Comparison of ENCODE assay signal across 8 mouse cellular contexts in the genomic region with DNA sequence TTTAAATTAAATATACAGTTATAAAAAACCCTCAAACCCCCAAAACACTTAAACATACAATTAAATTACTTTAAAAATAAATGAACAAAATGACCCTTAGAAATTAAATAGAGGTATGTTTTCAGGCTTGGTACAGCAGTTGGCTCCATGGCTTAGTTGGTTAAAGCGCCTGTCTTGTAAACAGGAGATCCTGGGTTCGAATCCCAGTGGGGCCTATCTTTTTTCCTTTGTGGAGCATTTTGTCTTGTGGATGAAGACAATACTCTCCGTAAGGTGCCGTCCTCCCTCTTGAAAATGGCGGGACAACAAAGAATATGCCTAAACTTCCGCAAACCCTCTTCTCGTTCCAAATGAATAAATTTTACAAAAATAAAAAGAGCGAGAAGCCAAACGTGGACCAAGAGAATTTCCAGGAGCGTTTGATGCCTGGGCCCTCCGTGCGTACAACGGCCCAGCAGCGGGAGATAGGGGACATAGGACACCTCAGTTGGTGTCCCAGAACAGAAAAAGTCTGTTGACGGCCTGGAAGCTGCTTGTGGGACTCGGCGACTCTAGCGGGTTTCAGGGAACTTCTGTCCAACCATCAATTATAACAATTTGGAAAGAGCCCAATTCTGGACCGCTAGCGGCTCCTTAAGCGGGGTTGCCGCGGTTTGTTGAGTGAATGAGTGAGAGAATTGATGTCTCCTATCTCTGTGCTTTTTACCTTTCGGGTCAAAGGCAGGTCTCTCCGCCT. TPM values are rescaled to one million over a fixed set of nuclear protein-coding genes. Genes with fewer than 3 reads are reported as not detected.
DNase-seq lines count a peak whose midpoint lies in the region; ATAC-seq lines count a peak whose summit lies in the region.

No protein-coding gene starts in this region.

- under 1% methylated on average over 25 of the region's 25 CpGs for WGBS in hindbrain, embryonic 15.5 days

- peak; percentile 24 for DNase-seq in CD4-positive, CD25-positive, alpha-beta regulatory T cell, adult 2 months (ENCODE audit: low read depth, low spot score)
- DNase-seq in cerebellum, adult 11-12 months, result peak; percentile 84
- DNase-seq in forelimb bud, embryonic 11.5 days (ENCODE audit: low read depth, low spot score), result peak; percentile 92
- DNase-seq in layer of hippocampus, postnatal 36 days, result peak; percentile 71 to 85
- DNase-seq in lung, postnatal 25 days (ENCODE audit: low spot score), result peak; percentile 50
- DNase-seq in right cerebral cortex, postnatal 14 days, result peak; percentile 76

- no peaks in the 10 kb centered on the region for H3K9me3 ChIP-seq in hindbrain, embryonic 15.5 days

- H3K4me3 ChIP-seq in hindbrain, embryonic 15.5 days, result peak overlapping the region; percentile 79

- no peaks in the 10 kb centered on the region for H3K36me3 ChIP-seq in hindbrain, embryonic 15.5 days

- no peak for ATAC-seq in CD4-positive, CD25-positive, alpha-beta regulatory T cell, adult 4 months
- ATAC-seq in hindbrain, embryonic 15.5 days (ENCODE audit: low FRiP score, low read depth), result peak; percentile 87

- H3K4me1 ChIP-seq in hindbrain, embryonic 15.5 days (replicated peaks), result peaks cover 14% of the 10 kb centered on the region

- H3K9ac ChIP-seq in hindbrain, embryonic 15.5 days, result peak overlapping the region; percentile 60

- 0 out of 2 replicates have a peak, but pooled peaks cover 5% of the 10 kb centered on the region for H3K27me3 ChIP-seq in hindbrain, embryonic 15.5 days

- peak overlapping the region; percentile 86 for H3K4me2 ChIP-seq in hindbrain, embryonic 15.5 days

- peak overlapping the region; percentile 37; the same call in 1 of the 2 replicates for H3K27ac ChIP-seq in hindbrain, embryonic 15.5 days (replicated peaks)

RNA-seq across cellular contexts. Expression of a gene that starts 16.5 kb away (rescaled TPM):
- polyA plus RNA-seq in CD4-positive, CD25-positive, alpha-beta regulatory T cell, adult 4 months (2017; shearing (Covaris generic)), result not detected
- not detected in 2 replicates for polyA plus RNA-seq in hindbrain, embryonic 15.5 days (2015; fragmentation: Nextera tagmentation; extraction: Ambion mirVana)
- total RNA-seq in layer of hippocampus, postnatal 36 days (2021), result not detected

RNA-seq across cellular contexts. Expression of a gene that starts 35.9 kb away (rescaled TPM):
- polyA plus RNA-seq in CD4-positive, CD25-positive, alpha-beta regulatory T cell, adult 4 months (2017; shearing (Covaris generic)), result not detected
- 0.24 and 0.27 TPM in 2 replicates for polyA plus RNA-seq in hindbrain, embryonic 15.5 days (2015; fragmentation: Nextera tagmentation; extraction: Ambion mirVana)
- total RNA-seq in layer of hippocampus, postnatal 36 days (2021), result not detected

Comparison
In these comparisons a context has a peak if more than half of its experiments do, and no peak if none do; other contexts are left out.
1. DNase-seq: peak in every context shown above with its lines; median percentile 92 in forelimb bud, embryonic 11.5 days; 84 in cerebellum, adult 11-12 months; 78 in layer of hippocampus, postnatal 36 days; 76 in right cerebral cortex, postnatal 14 days; 50 in lung, postnatal 25 days; 24 in CD4-positive, CD25-positive, alpha-beta regulatory T cell, adult 2 months.